Mouse (Mus musculus) CH12F3 (cell line): ENCODE data around the gene Nefh.

Experiments
- in situ Hi-C: fragments of 300-500 bp; cut with MboI; formaldehyde crosslinking; loops from 2 replicates; pipeline ENCODE4 v1.14.3; 2020; ENCODE audit warnings: low sequenced_read_pairs

The Nefh gene

DNA sequence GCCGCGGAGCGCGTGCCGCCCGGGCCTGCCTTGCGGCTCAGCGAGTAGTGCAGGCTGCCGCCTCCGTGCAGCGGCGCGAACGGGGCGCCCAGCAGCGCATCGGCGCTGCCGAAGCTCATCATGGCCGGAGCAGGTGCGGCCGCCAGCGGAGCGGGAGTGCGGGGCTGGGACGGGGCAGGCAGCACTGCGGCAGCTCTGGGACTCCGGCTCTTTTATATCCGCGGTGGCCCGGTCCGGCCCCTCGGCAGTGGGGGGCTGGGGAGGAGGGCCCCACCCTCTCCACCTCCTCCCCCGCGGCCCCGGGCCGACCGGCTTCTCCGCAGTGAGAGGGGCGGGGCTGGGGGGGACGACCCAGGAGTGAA is at the start of gene Nefh:
Gene Nefh, minus strand, starts transcription at position 252 of the 362 bp plus-strand sequence.
- in situ Hi-C loops = no loop called here

DNA sequence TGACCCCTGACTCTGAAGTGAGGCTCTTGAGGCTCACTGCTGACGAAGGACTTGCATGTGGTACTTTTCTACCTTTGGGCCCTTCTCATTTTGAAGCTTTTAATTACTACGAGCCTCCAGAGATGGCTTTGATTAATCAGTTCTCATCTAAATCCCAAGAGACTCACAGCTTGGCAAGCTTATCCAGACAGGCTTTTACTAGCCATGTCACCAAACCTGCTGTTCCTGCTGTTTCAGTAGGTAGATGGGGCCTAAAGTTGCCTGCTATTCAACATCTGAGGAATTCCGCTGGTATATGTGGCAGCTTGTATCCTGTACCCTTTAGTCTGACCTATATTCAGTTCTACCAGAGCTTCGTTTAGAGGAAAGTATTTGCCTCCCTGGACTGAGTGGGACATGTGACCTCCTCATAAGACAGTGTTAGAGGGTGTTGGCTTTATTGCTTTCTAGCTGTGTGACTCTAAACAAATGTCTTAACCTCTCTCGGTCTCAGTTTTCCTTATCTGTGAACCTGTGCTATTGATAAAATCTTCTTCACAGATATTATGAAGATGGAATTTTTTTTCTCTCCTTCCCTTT is 48.8 kb upstream of the Nefh start:
- in situ Hi-C loops = no loop called here

DNA sequence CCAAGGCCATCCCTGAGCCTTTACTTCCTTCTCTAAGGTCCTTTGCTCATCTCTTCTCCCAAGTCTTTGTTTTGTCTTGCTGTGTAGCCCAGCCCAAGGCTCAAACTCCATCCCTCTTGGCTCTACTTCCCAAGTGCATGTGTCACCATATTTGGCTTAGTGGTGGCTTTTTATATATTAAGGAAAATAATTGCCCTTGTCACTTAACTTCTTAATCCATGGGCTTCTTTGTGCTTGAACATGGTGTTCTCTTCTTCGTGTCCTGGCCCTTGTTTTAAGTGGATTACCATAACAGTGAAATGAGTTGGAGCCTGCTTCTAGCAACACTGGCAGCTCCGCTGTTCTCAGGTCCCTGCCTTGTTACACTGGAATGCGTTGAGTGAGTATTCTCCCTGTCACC is 47.8 kb upstream of the Nefh start:
- in situ Hi-C loops = no loop called here

DNA sequence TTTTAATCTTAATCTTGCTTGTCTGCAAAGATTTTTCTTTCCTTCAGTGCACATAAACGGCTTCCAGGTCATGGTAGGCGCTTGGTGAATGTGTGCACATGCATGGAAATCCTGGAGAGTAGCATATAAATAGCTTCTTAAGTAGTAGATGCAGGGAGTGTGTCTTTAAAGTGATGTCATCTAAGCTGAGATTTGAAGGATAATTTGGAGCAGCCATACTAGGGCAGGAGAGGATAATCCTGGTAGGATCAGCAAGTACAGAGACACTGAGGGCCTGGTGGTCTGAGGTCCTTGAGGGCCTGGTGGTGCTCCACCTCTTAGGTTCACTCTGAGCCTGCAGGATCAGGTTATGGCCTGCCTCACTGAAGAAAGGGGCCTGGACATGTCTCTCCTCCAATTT is 44.6 kb upstream of the Nefh start:
- in situ Hi-C loops = no loop called here

DNA sequence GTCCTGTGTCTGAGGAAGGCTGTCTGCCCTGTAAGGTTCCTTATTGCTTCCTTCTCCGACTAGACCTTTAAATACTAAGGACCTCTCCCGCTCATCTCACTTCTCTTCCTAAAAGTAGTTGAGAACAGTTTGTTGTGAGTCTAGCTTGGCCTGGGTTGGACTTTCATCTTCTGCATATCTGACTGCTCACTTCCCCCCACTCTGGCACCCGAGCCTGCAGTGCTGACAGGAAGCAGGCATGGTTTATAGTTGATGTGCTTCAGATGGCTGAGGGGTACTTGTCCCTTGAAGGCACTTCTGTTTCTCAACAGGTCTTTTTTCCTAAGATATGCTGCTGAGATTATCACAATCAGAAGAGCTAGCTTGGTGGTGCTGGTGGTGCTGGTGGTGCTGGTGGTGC is 41.3 kb upstream of the Nefh start:
- in situ Hi-C loops = no loop called here

DNA sequence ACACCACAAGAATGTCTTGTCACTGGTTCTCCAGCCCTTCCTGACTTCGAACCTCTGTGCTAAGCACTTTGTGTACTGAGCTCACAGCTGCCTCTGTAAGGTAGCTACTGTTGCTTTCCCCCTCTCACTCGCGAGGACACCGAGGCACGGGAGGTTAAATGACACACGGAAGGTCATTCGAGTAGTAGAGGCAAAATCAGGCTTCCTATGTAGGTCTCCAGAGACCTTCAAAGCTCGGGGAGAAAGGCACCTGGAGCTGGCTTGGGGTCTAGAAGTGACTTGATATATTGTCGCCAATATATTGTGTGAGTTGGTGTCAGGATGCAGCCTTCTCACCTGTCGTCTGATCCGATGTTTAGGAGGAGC is 39.6 kb upstream of the Nefh start:
- in situ Hi-C loops = no loop called here

DNA sequence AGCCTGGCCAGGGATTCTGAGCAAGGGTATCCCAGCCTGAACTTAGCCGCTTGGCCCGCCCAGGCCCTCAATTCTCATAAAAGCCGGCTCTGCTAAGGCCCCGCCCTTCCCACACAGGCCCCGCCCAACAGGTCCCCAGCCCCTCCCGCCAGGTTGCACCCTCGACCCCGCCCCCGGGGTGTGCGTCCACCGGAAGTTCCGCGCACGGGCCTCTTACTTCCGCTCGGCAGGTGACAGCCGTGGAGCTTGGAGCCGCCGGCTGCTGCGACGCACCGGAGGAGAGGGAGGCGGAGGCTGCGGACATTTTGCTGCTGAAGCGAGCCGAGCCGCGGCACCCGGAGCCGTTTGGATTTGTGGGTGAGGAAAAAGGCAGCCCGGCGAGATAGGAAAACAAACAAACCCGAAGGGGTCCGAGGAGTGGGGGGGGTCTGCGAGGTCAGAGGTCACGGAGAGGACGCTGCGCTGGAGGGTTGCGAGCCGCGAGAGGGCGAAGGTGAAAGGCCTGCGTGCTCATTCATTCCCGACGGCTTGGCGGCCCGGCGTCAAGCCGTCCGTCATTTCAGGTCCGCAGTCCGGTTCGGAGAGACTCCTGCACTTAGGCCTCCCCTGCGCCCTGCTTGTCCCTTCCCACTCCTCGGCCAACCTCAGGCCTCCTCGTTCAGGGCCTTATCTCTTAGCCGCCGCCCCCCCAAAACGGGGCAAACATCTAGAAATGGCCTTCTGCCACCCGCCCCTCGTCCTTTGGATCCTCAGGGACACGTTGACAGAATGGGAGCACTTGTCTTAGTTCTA is 39.0 kb upstream of the Nefh start, which contains the start of gene Ap1b1:
Gene Ap1b1, plus strand, starts transcription at position 130 of the 792 bp plus-strand sequence.
- in situ Hi-C loops = no loop called here

DNA sequence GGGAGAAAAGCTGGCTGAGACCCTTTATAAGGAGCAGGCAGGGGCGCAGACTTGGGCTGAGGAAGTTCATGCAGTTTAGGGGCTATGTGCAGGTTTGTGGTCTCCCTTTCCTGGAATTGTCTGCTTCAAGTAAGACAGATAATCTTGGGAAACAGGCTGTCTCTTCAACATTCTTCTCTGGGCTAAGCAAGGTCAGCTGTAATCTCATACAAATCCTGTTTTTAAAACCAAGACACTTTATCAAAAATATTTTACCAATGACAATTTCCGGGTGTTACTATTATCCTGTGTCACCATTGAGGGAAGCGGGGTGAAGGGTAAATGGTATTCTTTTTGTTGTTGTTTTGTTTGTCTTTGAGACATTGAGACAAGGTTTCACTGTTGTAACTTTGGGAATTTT is 36.9 kb upstream of the Nefh start:
- in situ Hi-C loops = no loop called here

DNA sequence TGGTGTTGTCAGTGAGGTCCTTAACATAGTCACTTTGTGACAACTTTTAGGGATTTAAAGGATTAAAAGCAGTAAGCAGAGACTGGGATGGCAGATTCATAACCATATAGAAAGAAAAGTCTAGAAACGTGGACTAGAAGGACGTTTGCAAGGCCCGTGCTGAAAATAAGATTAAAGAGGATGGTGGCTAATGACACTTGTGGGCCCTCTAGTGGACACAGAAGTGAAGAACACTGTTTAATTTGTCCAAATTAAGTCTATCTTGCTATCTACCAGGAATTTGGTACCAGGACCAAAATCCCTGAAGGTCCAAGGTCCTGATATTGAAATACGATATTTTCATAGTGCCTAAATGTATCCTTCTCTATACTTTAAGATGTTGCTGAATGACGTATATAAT is 36.4 kb upstream of the Nefh start:
- in situ Hi-C loops = no loop called here

DNA sequence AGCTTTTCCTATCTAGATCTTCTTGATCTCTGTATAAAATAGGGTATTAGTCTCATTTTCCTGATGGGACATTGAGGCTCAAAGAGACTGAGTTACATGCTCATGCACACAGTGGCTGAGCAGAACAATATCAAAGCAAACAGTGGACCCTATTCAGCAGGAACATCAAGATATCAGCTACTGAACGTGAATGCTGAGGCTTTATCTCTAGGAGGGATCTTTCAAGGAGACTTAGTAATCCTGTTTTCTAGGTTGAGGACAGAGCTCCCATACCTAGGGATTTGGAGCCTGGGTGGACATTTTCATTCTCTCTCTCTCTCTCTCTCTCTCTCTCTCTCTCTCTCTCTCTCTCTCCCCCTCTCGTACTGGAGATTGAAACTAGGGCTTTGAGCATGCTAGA is 35.7 kb upstream of the Nefh start:
- in situ Hi-C loops = no loop called here

DNA sequence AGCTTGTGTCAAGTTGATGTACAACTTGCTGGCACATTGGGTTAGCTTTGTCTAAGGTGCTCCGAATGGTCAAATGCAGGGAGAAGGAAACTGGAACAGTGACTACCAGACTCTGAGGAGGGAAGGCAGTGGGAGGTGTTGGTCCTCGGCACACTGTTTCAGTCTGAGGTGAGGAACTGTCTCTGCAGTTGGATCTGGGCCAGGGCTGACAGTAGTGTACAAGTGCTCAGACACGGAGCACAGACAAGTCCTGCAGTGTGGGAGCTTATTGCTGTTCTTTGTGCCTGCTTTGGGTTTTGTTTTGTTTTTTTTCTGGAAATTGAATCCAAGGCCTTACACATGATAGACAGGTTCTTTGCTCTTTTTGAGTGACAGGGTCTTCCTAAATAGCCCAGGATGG is 35.1 kb upstream of the Nefh start:
- in situ Hi-C loops = no loop called here

DNA sequence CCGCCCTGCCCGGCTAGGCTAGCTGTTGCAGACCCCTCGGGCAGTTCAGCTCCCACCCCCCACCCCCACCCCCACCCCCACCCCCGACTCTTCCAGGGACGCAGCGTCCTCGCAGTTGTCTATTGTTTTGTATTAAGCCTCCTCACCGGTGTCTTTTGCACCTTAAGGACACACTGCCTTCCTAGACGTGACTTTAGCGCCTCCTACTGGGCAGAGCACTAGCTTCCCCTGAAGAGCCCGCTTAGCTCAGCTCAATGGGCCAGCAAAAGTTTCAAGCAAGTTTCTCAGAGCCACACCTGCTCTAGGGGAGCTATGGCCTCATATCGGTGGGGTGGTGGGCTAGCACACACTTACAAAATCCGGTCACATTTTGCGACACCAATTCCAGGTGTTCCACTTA is 27.8 kb upstream of the Nefh start:
- in situ Hi-C loops = loop anchor here (5.0 kb wide), 1 partner anchor 58 kb away; no protein-coding TSS in a partner anchor

DNA sequence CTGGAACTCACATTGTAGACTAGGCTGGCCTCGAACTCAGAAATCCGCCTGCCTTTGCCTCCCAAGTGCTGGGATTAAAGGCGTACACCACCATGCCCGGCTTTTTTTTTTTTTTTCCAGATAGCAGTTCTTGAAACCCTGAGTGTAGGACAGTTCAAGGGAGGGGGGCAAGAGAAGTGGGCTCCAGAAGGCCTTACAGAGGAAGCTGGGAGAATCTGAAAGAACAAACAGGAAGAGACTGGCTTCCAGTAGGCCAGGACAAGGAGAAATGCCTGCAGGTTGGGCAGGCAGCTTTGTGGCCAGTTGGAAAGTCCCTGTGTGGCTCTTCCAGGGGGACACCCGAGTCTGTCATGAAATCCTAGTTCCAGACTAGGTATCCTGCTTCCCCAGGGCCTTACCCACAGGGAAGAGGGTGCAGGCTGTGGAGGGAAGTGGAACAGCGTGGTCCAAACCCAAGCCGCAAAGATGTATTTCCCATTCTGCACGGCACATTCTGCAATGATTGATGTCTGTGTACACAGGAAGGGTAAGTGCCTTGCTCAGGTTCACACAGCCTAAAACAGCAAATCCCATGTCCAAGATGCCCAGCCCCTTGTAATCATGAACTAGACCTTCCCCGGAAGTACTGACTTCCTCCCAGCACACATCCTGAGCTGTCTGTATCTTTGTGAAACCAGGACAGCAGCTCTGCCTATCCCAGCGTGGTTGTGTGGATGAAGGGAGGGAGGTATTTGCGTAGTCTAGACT is 26.7 kb upstream of the Nefh start:
- in situ Hi-C loops = loop anchor here (5.0 kb wide), 1 partner anchor 57 kb away; no protein-coding TSS in a partner anchor

DNA sequence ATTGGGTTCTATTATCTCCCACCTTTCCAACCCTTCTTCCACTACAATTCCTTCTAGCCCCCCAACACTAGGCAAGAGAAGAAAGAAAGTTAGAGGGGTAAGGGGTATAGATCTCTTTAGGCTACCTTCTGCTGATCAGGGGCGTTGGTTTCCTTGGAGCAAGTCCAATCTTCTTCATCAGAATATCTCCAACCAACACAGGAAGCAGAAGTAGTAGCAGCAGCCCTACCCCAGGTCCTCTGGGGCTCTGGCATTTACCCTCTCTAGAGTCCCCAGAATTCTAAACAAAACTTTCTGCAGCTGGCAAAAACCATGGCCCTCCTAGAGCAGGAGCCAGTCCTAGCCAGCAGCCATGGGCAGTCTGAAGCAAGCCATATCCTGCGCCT is 26.0 kb upstream of the Nefh start:
- in situ Hi-C loops = no loop called here

DNA sequence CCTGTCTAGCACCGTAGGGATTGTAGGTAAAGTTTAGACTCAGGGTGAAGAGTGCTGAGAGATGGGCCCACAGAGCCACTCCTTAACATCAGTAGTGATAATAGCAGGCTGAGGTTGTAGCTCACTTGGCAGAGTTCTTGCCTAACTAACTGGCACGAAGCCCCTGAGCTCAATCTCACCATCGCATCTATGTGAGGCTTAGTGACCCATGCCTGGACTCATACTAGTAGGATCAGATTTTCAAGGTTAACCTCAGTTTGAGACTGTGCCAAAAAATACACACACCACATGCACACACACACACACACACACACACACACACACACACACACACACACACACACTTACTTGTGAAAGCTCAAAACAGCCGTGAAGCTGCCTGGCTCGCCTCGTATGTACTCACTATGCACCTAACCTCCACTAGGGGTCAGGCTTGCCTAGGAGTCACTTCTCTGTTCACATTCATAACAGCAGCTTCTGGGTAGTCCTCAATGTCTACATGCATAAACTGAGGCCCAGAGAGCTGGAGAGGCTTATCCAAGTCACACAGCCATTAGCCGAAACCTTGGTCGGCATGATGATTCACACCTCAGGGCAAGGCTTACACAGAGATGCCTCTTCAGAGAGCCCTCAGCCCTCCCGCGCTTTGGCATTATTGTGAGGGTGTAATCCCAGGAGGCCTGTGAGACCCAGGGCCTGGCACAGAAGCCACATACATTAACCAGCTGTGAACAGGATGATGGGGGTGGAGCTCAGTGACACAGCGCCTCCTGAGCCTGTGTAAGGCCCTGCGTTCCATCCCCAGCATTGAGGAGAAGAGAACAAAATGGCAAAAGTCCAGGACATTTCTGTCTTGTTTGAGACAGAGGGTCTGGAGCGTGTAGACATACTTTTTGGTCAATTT is 25.4 kb upstream of the Nefh start:
- in situ Hi-C loops = no loop called here

DNA sequence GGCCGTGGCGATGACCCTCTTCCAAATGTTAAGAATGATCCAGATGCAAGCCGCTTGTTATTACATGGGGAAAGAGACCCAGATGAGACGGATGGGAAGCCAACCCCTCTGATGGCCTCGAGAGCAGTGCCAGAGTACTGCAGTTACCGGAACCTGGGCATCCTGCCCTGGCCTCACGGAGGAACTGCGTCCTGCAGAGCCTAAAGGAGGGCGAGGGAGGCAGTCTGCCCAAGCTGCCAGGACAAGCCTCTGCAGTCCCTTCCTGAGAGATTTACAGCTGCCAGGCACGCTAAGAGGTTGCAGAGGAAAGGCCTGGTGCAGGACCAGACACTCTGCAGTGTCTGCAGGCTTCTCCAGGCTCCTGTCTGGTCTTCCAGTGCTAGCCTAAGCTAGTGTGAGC is 20.5 kb upstream of the Nefh start:
- in situ Hi-C loops = no loop called here

DNA sequence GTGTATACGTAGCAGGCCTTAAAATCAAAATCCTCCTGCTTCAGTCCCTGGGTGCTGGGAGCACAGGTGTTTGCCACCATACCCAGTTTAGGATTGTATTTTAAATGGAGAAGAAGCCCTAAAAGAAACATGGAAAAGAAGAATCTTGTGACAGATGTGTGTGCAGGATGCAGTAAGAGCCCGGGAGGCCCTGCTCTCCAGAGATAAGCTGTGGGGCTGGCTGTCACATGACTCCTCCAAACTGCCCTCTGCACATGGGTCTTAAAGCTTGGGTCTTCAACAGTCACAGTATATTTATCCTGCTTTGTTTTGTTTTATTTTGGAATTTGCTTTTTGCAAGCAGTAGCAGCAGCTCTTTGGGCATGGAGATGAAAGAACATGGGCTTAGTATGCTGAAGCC is 19.7 kb upstream of the Nefh start:
- in situ Hi-C loops = no loop called here

DNA sequence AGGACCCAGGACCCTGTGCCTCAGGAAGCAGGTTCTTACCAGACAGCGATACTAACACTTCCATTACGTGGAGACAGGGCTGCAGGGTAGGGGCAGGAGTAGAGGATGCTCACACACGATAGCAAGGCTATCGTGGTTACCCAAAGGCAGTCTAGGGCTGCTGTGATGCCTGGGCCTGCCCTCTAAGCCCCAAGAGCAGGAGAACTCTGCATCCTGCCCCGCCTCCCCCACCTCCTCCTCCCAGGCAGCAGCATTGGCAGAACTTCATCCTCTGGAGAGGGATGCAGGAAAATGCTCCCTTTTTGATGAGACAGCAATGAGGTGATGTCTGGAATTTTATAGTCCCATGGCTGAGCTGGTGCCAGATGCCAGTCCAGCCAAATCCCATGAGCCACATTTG is 19.0 kb upstream of the Nefh start:
- in situ Hi-C loops = no loop called here

DNA sequence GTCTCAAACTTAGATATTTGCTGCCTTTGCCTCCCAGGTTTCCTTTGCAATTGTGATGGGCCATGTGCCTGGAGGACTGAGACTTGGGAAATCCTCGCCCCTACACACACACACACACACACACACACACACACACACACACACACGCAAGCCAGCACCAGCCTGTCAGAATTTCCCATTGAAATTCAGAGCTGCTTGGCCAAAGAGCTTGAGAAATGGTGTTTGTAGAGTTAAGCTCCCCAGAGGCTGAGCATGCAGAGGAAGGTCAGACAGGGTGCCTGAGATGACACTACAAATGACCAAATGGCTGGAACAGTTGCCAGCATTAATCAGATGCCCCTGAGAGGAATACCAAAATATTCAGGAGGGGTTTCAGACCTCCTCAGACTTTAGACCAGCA is 18.5 kb upstream of the Nefh start:
- in situ Hi-C loops = no loop called here

DNA sequence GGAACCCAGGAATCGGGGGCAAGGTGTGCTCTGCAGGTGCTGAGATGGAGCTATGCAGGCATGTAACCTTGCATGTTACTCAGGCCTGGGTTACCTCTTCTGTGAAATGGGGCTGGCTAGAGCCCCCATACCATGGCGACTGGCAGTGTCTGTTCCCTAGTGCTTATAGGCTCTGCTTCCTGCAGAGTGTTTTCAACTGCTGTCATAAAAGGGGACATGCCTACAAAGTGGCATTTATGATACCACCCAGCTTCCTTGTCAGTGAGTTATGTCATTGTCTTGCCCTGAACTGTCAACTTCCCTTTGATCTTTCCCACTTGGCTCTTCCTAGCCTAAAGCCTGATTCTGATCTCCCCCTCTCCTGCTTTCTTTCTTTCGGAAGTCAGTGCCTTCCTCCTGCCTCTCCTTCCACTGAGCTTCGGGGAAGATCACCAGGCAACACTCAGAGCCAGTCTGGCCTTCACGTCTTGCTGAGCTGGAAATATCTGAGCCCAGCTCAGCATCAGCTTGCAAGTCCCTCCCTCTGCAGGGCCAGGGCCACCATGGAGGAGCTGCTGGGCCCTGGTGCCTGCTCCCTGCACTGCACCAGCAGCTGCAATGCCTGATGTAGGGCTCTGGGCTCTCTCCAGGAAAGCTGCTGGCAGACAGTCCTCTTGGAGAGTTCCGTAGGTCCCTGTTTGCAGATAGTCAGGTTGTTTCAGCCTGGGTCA is 15.4 kb upstream of the Nefh start:
- in situ Hi-C loops = no loop called here
